Mouse (Mus musculus) hindbrain, embryonic 14.5 days (tissue): ENCODE data around the gene Rnf7. TPM values are rescaled to one million over a fixed set of nuclear protein-coding genes. Genes with fewer than 3 reads are reported as not detected.
"Not testable (repeated sequence)": the region's sequence is repeated elsewhere in the genome, so short reads cannot be mapped to it uniquely, and the experiment has no call there.

ENCODE experiments used
- ATAC-seq: fragments of 200-750 bp; cut with Nextera tagmentation; 2 replicates; pipeline ENCODE4 v1.8.0; 2017; ENCODE audit warnings: moderate number of reproducible peaks, mild to moderate bottlenecking, moderate TSS enrichment, moderate library complexity; ENCODE audit not compliant: low FRiP score
- DNase-seq: peaks from one replicate; pipeline ENCODE4 v3.0.0-alpha.2; 2015; ENCODE audit warnings: low spot score
- H3K27ac ChIP-seq: fragments of 300-500 bp; sonication (generic); 2 replicates; pipeline ENCODE4 v1.5.1; 2014; ENCODE audit warnings: mild to moderate bottlenecking, moderate library complexity
- H3K27me3 ChIP-seq: fragments of 300-500 bp; sonication (generic); 2 replicates; pipeline ENCODE4 v1.6.1; 2014; ENCODE audit warnings: mild to moderate bottlenecking, low read length, mixed read lengths; ENCODE audit not compliant: control insufficient read depth, insufficient read depth
- H3K36me3 ChIP-seq: fragments of 300-500 bp; sonication (generic); replicated peaks from 2 replicates; pipeline ENCODE4 v1.6.1; 2014; ENCODE audit not compliant: control insufficient read depth, insufficient read depth
- H3K4me1 ChIP-seq: fragments of 300-500 bp; sonication (generic); replicated peaks from 2 replicates; pipeline ENCODE4 v1.6.1; 2014; ENCODE audit warnings: antibody characterized with exemption, low read length, mixed read lengths; ENCODE audit not compliant: control insufficient read depth, insufficient read depth
- H3K4me2 ChIP-seq: fragments of 300-500 bp; sonication (generic); replicated peaks from 2 replicates; pipeline ENCODE4 v1.6.1; 2014; ENCODE audit warnings: mild to moderate bottlenecking, moderate library complexity
- H3K4me3 ChIP-seq: fragments of 300-500 bp; sonication (generic); replicated peaks from 2 replicates; pipeline ENCODE4 v1.5.1; 2014; ENCODE audit warnings: mild to moderate bottlenecking, low read length
- H3K9ac ChIP-seq: fragments of 300-500 bp; sonication (generic); 2 replicates; pipeline ENCODE4 v1.6.1; 2014
- H3K9me3 ChIP-seq: fragments of 300-500 bp; sonication (generic); 2 replicates; pipeline ENCODE4 v1.6.1; 2016; ENCODE audit warnings: low read length; ENCODE audit not compliant: control insufficient read depth
- WGBS: fragments of 180-500 bp; shearing (Covaris S2); extraction: QIAGEN DNeasy Blood & Tissue Kit; methylation state at CpG from one replicate; pipeline ENCODE4 v1.1.7; 2014; 5-methylcytosine and 5-hydroxymethylcytosine counted together
- polyA plus RNA-seq: library from polyadenylated mRNA; unstranded; fragments of >200 nt; fragmentation: Nextera tagmentation; extraction: Ambion mirVana; gene quantifications from 2 replicates; pipeline ENCODE4 v1.2.1, GENCODE M21; 2014

The Rnf7 gene
- polyA plus RNA-seq, 1 experiment from 2014 or later: 268 TPM

GRCm38 (mm10) chr9:96483028-96483427 lies 4.6 kb upstream of the Rnf7 start:
- Histone ChIP-seq H3K27me3 (no peaks in the 10 kb centered on the region), H3K4me3 (no peak overlapping the region), H3K27ac (no peak overlapping the region), H3K9ac (no peak overlapping the region), H3K4me2 (no peak overlapping the region), H3K4me1 (no peaks in the 10 kb centered on the region), H3K9me3 (no peaks in the 10 kb centered on the region), H3K36me3 (no peaks in the 10 kb centered on the region)
- WGBS: 83% methylated on average over 3 of the region's 3 CpGs
- DNase-seq: no peak
- ATAC-seq: no peak

GRCm38 (mm10) chr9:96472356-96472755 lies 6.1 kb downstream of the Rnf7 start:
- no peak overlapping the region for H3K27ac ChIP-seq
- WGBS: 89% methylated on average over 3 of the region's 3 CpGs
- no peaks in the 10 kb centered on the region for H3K9me3 ChIP-seq
- peaks cover 43% of the 10 kb centered on the region for H3K36me3 ChIP-seq
- ATAC-seq (no peak), DNase-seq (no peak)
- H3K4me2 ChIP-seq: no peak overlapping the region
- no peaks in the 10 kb centered on the region for H3K27me3 ChIP-seq
- H3K4me3 ChIP-seq: no peak overlapping the region
- no peak overlapping the region for H3K9ac ChIP-seq
- peaks cover 6% of the 10 kb centered on the region for H3K4me1 ChIP-seq

GRCm38 (mm10) chr9:96471681-96472080 lies 6.8 kb downstream of the Rnf7 start:
- not testable (repeated sequence) for H3K27me3 ChIP-seq, ATAC-seq, H3K27ac ChIP-seq, H3K4me2 ChIP-seq, DNase-seq, H3K9me3 ChIP-seq, H3K4me1 ChIP-seq, H3K9ac ChIP-seq, H3K4me3 ChIP-seq
- peaks cover 49% of the 10 kb centered on the region for H3K36me3 ChIP-seq
- 85% methylated on average over 4 of the region's 4 CpGs for WGBS

GRCm38 (mm10) chr9:96470266-96470974 lies 8.1 kb downstream of the Rnf7 start:
- H3K9me3 ChIP-seq: no peaks in the 10 kb centered on the region
- H3K27me3 ChIP-seq: no peaks in the 10 kb centered on the region
- no peak overlapping the region for H3K4me3 ChIP-seq
- H3K36me3 ChIP-seq: peaks cover 49% of the 10 kb centered on the region
- no peaks in the 10 kb centered on the region for H3K4me1 ChIP-seq
- WGBS: 92% methylated on average over 8 of the region's 8 CpGs
- ATAC-seq (no peak), DNase-seq (no peak)
- H3K4me2 ChIP-seq: no peak overlapping the region
- H3K27ac ChIP-seq: no peak overlapping the region
- H3K9ac ChIP-seq: no peak overlapping the region

GRCm38 (mm10) chr9:96469556-96470265 lies 8.8 kb downstream of the Rnf7 start:
- Histone ChIP-seq H3K4me1 (no peaks in the 10 kb centered on the region), H3K4me2 (no peak overlapping the region), H3K9me3 (no peaks in the 10 kb centered on the region), H3K9ac (no peak overlapping the region), H3K27me3 (no peaks in the 10 kb centered on the region), H3K27ac (no peak overlapping the region), H3K4me3 (no peak overlapping the region), H3K36me3 (peaks cover 43% of the 10 kb centered on the region)
- ATAC-seq (no peak), DNase-seq (no peak)
- WGBS: 78% methylated on average over 8 of the region's 8 CpGs

GRCm38 (mm10) chr9:96463708-96464107 lies 14.8 kb downstream of the Rnf7 start:
- ATAC-seq: no peak
- H3K9ac ChIP-seq: no peak overlapping the region
- H3K36me3 ChIP-seq: peaks cover 19% of the 10 kb centered on the region; the same call in 1 of the 2 replicates
- WGBS: 55% methylated on average over 10 of the region's 10 CpGs
- no peaks in the 10 kb centered on the region for H3K4me1 ChIP-seq
- H3K9me3 ChIP-seq: 0 out of 2 replicates have a peak, but pooled peaks cover 9% of the 10 kb centered on the region
- H3K27me3 ChIP-seq: no peaks in the 10 kb centered on the region
- no peak overlapping the region for H3K4me2 ChIP-seq
- H3K27ac ChIP-seq: no peak overlapping the region
- no peak overlapping the region for H3K4me3 ChIP-seq
- no peak for DNase-seq

GRCm38 (mm10) chr9:96461607-96462006 lies 16.9 kb downstream of the Rnf7 start:
- Histone ChIP-seq H3K4me2 (no peak overlapping the region), H3K9me3 (0 out of 2 replicates have a peak, but pooled peaks cover 9% of the 10 kb centered on the region), H3K27ac (no peak overlapping the region), H3K4me1 (no peaks in the 10 kb centered on the region), H3K4me3 (no peak overlapping the region), H3K27me3 (no peaks in the 10 kb centered on the region), H3K36me3 (no peaks in the 10 kb centered on the region; the same call in 1 of the 2 replicates), H3K9ac (no peak overlapping the region)
- ATAC-seq (no peak), DNase-seq (no peak)
- WGBS: 57% methylated on average over 1 of the region's 1 CpGs

- WGBS: 71% methylated on average over 10 of the region's 10 CpGs
Observed at GRCm38 (mm10) chr9:96460117-96460865, 18.2 kb downstream of the Rnf7 start.

GRCm38 (mm10) chr9:96455618-96456017 lies 22.9 kb downstream of the Rnf7 start:
- H3K36me3 ChIP-seq: no peaks in the 10 kb centered on the region
- H3K27me3 ChIP-seq: no peaks in the 10 kb centered on the region
- ATAC-seq: peak; percentile 67; the same call in 1 of the 2 replicates
- peak overlapping the region; percentile 52 for H3K27ac ChIP-seq
- H3K4me3 ChIP-seq: no peak overlapping the region
- no peaks in the 10 kb centered on the region for H3K9me3 ChIP-seq
- no peaks in the 10 kb centered on the region for H3K4me1 ChIP-seq
- 35% methylated on average over 8 of the region's 8 CpGs for WGBS
- H3K9ac ChIP-seq: no peak overlapping the region
- no peak for DNase-seq
- H3K4me2 ChIP-seq: no peak overlapping the region

More at GRCm38 (mm10) chr9:96460117-96460865, 18.2 kb downstream of the Rnf7 start:
- DNase-seq: no peak
- Histone ChIP-seq H3K9ac (no peak overlapping the region), H3K36me3 (no peaks in the 10 kb centered on the region), H3K4me2 (no peak overlapping the region), H3K9me3 (0 out of 2 replicates have a peak, but pooled peaks cover 9% of the 10 kb centered on the region), H3K27ac (peak overlapping the region; percentile 30; the same call in 1 of the 2 replicates), H3K4me3 (no peak overlapping the region), H3K27me3 (no peaks in the 10 kb centered on the region), H3K4me1 (no peaks in the 10 kb centered on the region)
- ATAC-seq: no peak
